Mouse (Mus musculus) C2C12 (cell line): ENCODE measurements around the gene Brinp1. TPM values are rescaled to one million over a fixed set of nuclear protein-coding genes. Genes with fewer than 3 reads are reported as not detected.

Experiments used
- H3K27me3 ChIP-seq: one replicate; pipeline ENCODE4 v1.6.1; 2011; ENCODE audit not compliant: control insufficient read depth, insufficient read depth, insufficient read length
- H3K36me3 ChIP-seq: one replicate; pipeline ENCODE4 v1.6.1; 2011; ENCODE audit not compliant: control insufficient read depth, insufficient read depth
- H3K4me3 ChIP-seq: one replicate; pipeline ENCODE4 v1.5.1; 2011; ENCODE audit warnings: mild to moderate bottlenecking, control low read depth; ENCODE audit not compliant: poor library complexity, insufficient read depth, severe bottlenecking
- H3K79me2 ChIP-seq: one replicate; pipeline ENCODE4 v1.6.1; 2011; ENCODE audit not compliant: control insufficient read depth, insufficient read depth
- H3K79me3 ChIP-seq: one replicate; pipeline ENCODE4 v1.6.1; 2011; ENCODE audit warnings: low read depth, control low read depth
- H3ac ChIP-seq: one replicate; pipeline ENCODE3; 2011; ENCODE audit warnings: low read depth; ENCODE audit not compliant: control insufficient read depth, insufficient read length
- CEBPB ChIP-seq: IDR thresholded peaks from one replicate; pipeline ENCODE4 v1.6.1; 2011; ENCODE audit warnings: low read depth, mild to moderate bottlenecking, control low read depth, moderate library complexity
- CTCF ChIP-seq: IDR thresholded peaks from one replicate; pipeline ENCODE4 v1.5.1; 2011; ENCODE audit not compliant: control insufficient read depth, insufficient read depth, insufficient read length
- FOSL1 ChIP-seq: IDR thresholded peaks from one replicate; pipeline ENCODE4 v1.8.0; 2011; ENCODE audit warnings: mild to moderate bottlenecking, low read length; ENCODE audit not compliant: poor library complexity, insufficient read depth, severe bottlenecking
- MAX ChIP-seq: IDR thresholded peaks from one replicate; pipeline ENCODE4 v1.6.1; 2011; ENCODE audit warnings: mild to moderate bottlenecking, control low read depth
- MYOD1 ChIP-seq: IDR thresholded peaks from one replicate; pipeline ENCODE4 v1.6.1; 2011; ENCODE audit warnings: low read depth; ENCODE audit not compliant: control insufficient read depth, insufficient read length
- MYOG ChIP-seq: IDR thresholded peaks from one replicate; pipeline ENCODE4 v1.6.1; 2011; ENCODE audit not compliant: control insufficient read depth, insufficient read length; ENCODE audit errors: extremely low read depth
- USF1 ChIP-seq: IDR thresholded peaks from one replicate; pipeline ENCODE4 v1.6.1; 2011; ENCODE audit warnings: low read depth, mild to moderate bottlenecking, control low read depth, moderate library complexity
- polyA plus RNA-seq: library from polyadenylated mRNA; unstranded; fragments of >200 nt; fragmentation: generic; extraction: Trizol; gene quantifications from one replicate; pipeline ENCODE4 v1.2.1, GENCODE M21; 2012; ENCODE audit warnings: missing spikeins

Gene Brinp1
- polyA plus RNA-seq, 1 experiment = 0.01 TPM

- no peaks in the 10 kb centered on the region for H3K36me3 ChIP-seq
- no peaks in the 10 kb centered on the region for H3K79me3 ChIP-seq
- TF ChIP-seq MYOG = no peak
- TF ChIP-seq USF1 = no peak
- TF ChIP-seq MYOD1 = no peak
- TF ChIP-seq FOSL1 = no peak
- TF ChIP-seq MAX = no peak
- no peak overlapping the region for H3K4me3 ChIP-seq
- no peaks in the 10 kb centered on the region for H3K27me3 ChIP-seq
- no peak overlapping the region for H3ac ChIP-seq
- no peaks in the 10 kb centered on the region for H3K79me2 ChIP-seq
These were observed 186.8 kb downstream of the Brinp1 start for GRCm38 (mm10) chr4:68767393-68767792.

GRCm38 (mm10) chr4:68765772-68766573 lies 188.2 kb downstream of the Brinp1 start:
- H3K4me3 ChIP-seq = no peak overlapping the region
- no peaks in the 10 kb centered on the region for H3K79me3 ChIP-seq
- H3K27me3 ChIP-seq = no peaks in the 10 kb centered on the region
- no peaks in the 10 kb centered on the region for H3K79me2 ChIP-seq
- H3ac ChIP-seq = no peak overlapping the region
- TF ChIP-seq MYOG = no peak
- no peak for TF ChIP-seq MYOD1
- no peak for TF ChIP-seq MAX
- H3K36me3 ChIP-seq = no peaks in the 10 kb centered on the region

GRCm38 (mm10) chr4:68764937-68765336 lies 189.3 kb downstream of the Brinp1 start:
- H3K79me2 ChIP-seq = no peaks in the 10 kb centered on the region
- H3K4me3 ChIP-seq = no peak overlapping the region
- no peaks in the 10 kb centered on the region for H3K36me3 ChIP-seq
- no peaks in the 10 kb centered on the region for H3K27me3 ChIP-seq
- TF ChIP-seq CTCF (no peak), CEBPB (no peak), MAX (no peak), MYOD1 (no peak), USF1 (no peak), FOSL1 (no peak), MYOG (no peak)
- no peak overlapping the region for H3ac ChIP-seq
- H3K79me3 ChIP-seq = no peaks in the 10 kb centered on the region

- TF ChIP-seq MAX = no peak
- no peak for TF ChIP-seq FOSL1
- no peak for TF ChIP-seq CTCF
- TF ChIP-seq USF1 = no peak
- no peak for TF ChIP-seq MYOG
- no peak for TF ChIP-seq MYOD1
- no peak for TF ChIP-seq CEBPB
- no peaks in the 10 kb centered on the region for H3K79me3 ChIP-seq
- H3K27me3 ChIP-seq = no peaks in the 10 kb centered on the region
- no peaks in the 10 kb centered on the region for H3K36me3 ChIP-seq
- no peak overlapping the region for H3K4me3 ChIP-seq
- H3K79me2 ChIP-seq = no peaks in the 10 kb centered on the region
- no peak overlapping the region for H3ac ChIP-seq
These were observed 233.2 kb downstream of the Brinp1 start for GRCm38 (mm10) chr4:68720983-68721382.
